Mouse (Mus musculus) megakaryocyte, embryonic 14.5 days (primary cell): ENCODE measurements around the gene Rpl19.

Source experiments
- FLI1 ChIP-seq: IDR thresholded peaks from 2 replicates; pipeline ENCODE4 v1.6.1; 2012; ENCODE audit warnings: low read length, inconsistent platforms, mixed read lengths
- GATA1 ChIP-seq: IDR thresholded peaks from 3 replicates; pipeline ENCODE4 v1.6.1; 2012; ENCODE audit warnings: mixed read lengths, low read length, inconsistent platforms, borderline replicate concordance

DNA sequence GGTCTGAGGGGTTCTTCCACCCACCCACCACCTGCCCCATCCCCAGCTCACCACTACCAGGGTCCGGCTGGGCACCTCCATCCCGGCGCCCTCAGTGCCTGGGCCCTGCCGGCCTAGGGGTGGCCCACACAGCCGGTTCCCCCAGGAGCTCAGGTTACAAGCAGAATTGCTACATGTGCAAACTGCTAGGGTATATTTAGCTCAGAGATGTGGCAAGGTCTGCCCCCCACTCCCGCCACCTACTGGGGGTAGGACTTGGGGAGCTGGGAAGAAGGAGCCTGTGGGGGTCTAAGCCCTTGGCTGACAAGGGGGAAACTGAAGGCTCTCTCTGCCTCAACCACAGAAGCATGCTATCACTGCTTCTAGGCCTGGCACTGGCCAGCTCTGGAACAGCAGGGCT, 8.3 kb upstream of the Rpl19 start:
- TF ChIP-seq FLI1: no peak
- no peak for TF ChIP-seq GATA1
